ENCODE assay signal across 14 mouse cellular contexts in genomic region chr13:99642811-99643210, GRCm38 (mm10).
DNase-seq lines count a peak whose midpoint lies in the region; ATAC-seq lines count a peak whose summit lies in the region.
"Had no signal": no experiment of that assay in that cellular context is flagged by ENCODE, and none has a peak within 500 bp of the region (broad histone marks: within the 10 kb centered on the region; RNA-seq: fewer than 3 reads in every experiment).

No protein-coding gene starts in this region.

- no peak overlapping the region for H3K9ac ChIP-seq in forebrain, embryonic 12.5 days
- no peak overlapping the region for H3K9ac ChIP-seq in forebrain, embryonic 11.5 days (ENCODE audit: low read length)
- H3K9ac ChIP-seq in hindbrain, embryonic 16.5 days (ENCODE audit: low read depth, low read length): no peak overlapping the region
- H3K9ac ChIP-seq in embryonic facial prominence, embryonic 12.5 days: no peak overlapping the region
- H3K9ac ChIP-seq in midbrain, embryonic 12.5 days (replicated peaks): no peak overlapping the region; the same call in 1 of the 2 replicates
- H3K9ac ChIP-seq: embryonic facial prominence, embryonic 15.5 days; kidney, embryonic 15.5 days; liver, embryonic 12.5 days had no signal

- ATAC-seq in forebrain, embryonic 12.5 days (ENCODE audit: low FRiP score): no peak
- no peak for ATAC-seq in forebrain, embryonic 11.5 days (replicated peaks; ENCODE audit: low FRiP score)
- ATAC-seq in hindbrain, embryonic 16.5 days: no peak
- ATAC-seq in embryonic facial prominence, embryonic 12.5 days (ENCODE audit: insufficient number of reproducible peaks, insufficient read depth, low FRiP score, low TSS enrichment): no peak
- ATAC-seq in midbrain, embryonic 12.5 days (ENCODE audit: low FRiP score, low read depth): no peak
- ATAC-seq: inflammation-experienced regulatory T-cells, adult 6 months; liver, embryonic 12.5 days; lung, postnatal 0 days had no signal

- H3K9me3 ChIP-seq in forebrain, embryonic 12.5 days: no peaks in the 10 kb centered on the region
- no peaks in the 10 kb centered on the region for H3K9me3 ChIP-seq in forebrain, embryonic 11.5 days (ENCODE audit: control insufficient read depth, low read length)
- no peaks in the 10 kb centered on the region for H3K9me3 ChIP-seq in hindbrain, embryonic 10.5 days
- H3K9me3 ChIP-seq in hindbrain, embryonic 16.5 days (ENCODE audit: control insufficient read depth, low read length): no peaks in the 10 kb centered on the region
- H3K9me3 ChIP-seq in embryonic facial prominence, embryonic 12.5 days: no peaks in the 10 kb centered on the region
- no peaks in the 10 kb centered on the region for H3K9me3 ChIP-seq in midbrain, embryonic 12.5 days
- H3K9me3 ChIP-seq: embryonic facial prominence, embryonic 15.5 days; kidney, embryonic 15.5 days; liver, embryonic 12.5 days had no signal

- no peaks in the 10 kb centered on the region; the same call in 1 of the 2 replicates for H3K27me3 ChIP-seq in forebrain, embryonic 12.5 days
- no peaks in the 10 kb centered on the region for H3K27me3 ChIP-seq in forebrain, embryonic 11.5 days (ENCODE audit: control insufficient read depth, insufficient read depth, low read length)
- H3K27me3 ChIP-seq in hindbrain, embryonic 10.5 days (ENCODE audit: insufficient read depth, poor library complexity, severe bottlenecking): no peaks in the 10 kb centered on the region
- H3K27me3 ChIP-seq in hindbrain, embryonic 16.5 days (replicated peaks; ENCODE audit: control insufficient read depth, insufficient read depth, low read length): no peaks in the 10 kb centered on the region
- H3K27me3 ChIP-seq in embryonic facial prominence, embryonic 12.5 days: no peaks in the 10 kb centered on the region
- no peaks in the 10 kb centered on the region for H3K27me3 ChIP-seq in midbrain, embryonic 12.5 days
- H3K27me3 ChIP-seq: embryonic facial prominence, embryonic 15.5 days; kidney, embryonic 15.5 days; liver, embryonic 12.5 days had no signal

- no peaks in the 10 kb centered on the region for H3K36me3 ChIP-seq in forebrain, embryonic 12.5 days (replicated peaks)
- no peaks in the 10 kb centered on the region for H3K36me3 ChIP-seq in forebrain, embryonic 11.5 days (ENCODE audit: control insufficient read depth, insufficient read depth, low read length)
- no peaks in the 10 kb centered on the region for H3K36me3 ChIP-seq in hindbrain, embryonic 10.5 days
- H3K36me3 ChIP-seq in hindbrain, embryonic 16.5 days (ENCODE audit: control insufficient read depth, insufficient read depth, low read length): no peaks in the 10 kb centered on the region
- H3K36me3 ChIP-seq in embryonic facial prominence, embryonic 12.5 days: no peaks in the 10 kb centered on the region
- H3K36me3 ChIP-seq in midbrain, embryonic 12.5 days: no peaks in the 10 kb centered on the region
- H3K36me3 ChIP-seq: embryonic facial prominence, embryonic 15.5 days; kidney, embryonic 15.5 days; liver, embryonic 12.5 days had no signal

- 22% methylated on average over 5 of the region's 5 CpGs for WGBS in forebrain, embryonic 12.5 days
- WGBS in forebrain, embryonic 11.5 days: 30% methylated on average over 5 of the region's 5 CpGs
- 73% methylated on average over 5 of the region's 5 CpGs for WGBS in hindbrain, embryonic 10.5 days
- 45% methylated on average over 5 of the region's 5 CpGs for WGBS in hindbrain, embryonic 16.5 days
- 51% methylated on average over 5 of the region's 5 CpGs for WGBS in embryonic facial prominence, embryonic 12.5 days
- WGBS in midbrain, embryonic 12.5 days: 32% methylated on average over 5 of the region's 5 CpGs

- H3K4me3 ChIP-seq in forebrain, embryonic 12.5 days (replicated peaks): no peak overlapping the region
- H3K4me3 ChIP-seq in forebrain, embryonic 11.5 days (ENCODE audit: low read depth, low read length): no peak overlapping the region
- no peak overlapping the region for H3K4me3 ChIP-seq in hindbrain, embryonic 10.5 days
- no peak overlapping the region for H3K4me3 ChIP-seq in hindbrain, embryonic 16.5 days (ENCODE audit: low read length)
- H3K4me3 ChIP-seq in embryonic facial prominence, embryonic 12.5 days: no peak overlapping the region
- H3K4me3 ChIP-seq in midbrain, embryonic 12.5 days: no peak overlapping the region
- H3K4me3 ChIP-seq: embryonic facial prominence, embryonic 15.5 days; kidney, embryonic 15.5 days; liver, embryonic 12.5 days had no signal

- H3K4me1 ChIP-seq in forebrain, embryonic 12.5 days: peaks cover 30% of the 10 kb centered on the region
- H3K4me1 ChIP-seq in forebrain, embryonic 11.5 days (replicated peaks; ENCODE audit: control insufficient read depth, insufficient read depth, low read length): peaks cover 4% of the 10 kb centered on the region; the same call in 1 of the 2 replicates
- H3K4me1 ChIP-seq in hindbrain, embryonic 10.5 days (replicated peaks): peaks cover 24% of the 10 kb centered on the region
- H3K4me1 ChIP-seq in hindbrain, embryonic 16.5 days (ENCODE audit: control insufficient read depth, insufficient read depth, low read depth, low read length): peaks cover 16% of the 10 kb centered on the region
- H3K4me1 ChIP-seq in embryonic facial prominence, embryonic 12.5 days: peaks cover 18% of the 10 kb centered on the region
- peaks cover 25% of the 10 kb centered on the region for H3K4me1 ChIP-seq in midbrain, embryonic 12.5 days
- H3K4me1 ChIP-seq: kidney, embryonic 15.5 days; liver, embryonic 12.5 days had no signal

- 0 out of 2 replicates have a peak overlapping the region, but pooled peaks have one; percentile 42 for H3K27ac ChIP-seq in forebrain, embryonic 12.5 days
- H3K27ac ChIP-seq in forebrain, embryonic 11.5 days (ENCODE audit: low read depth, low read length): no peak overlapping the region
- H3K27ac ChIP-seq in hindbrain, embryonic 10.5 days: peak overlapping the region; percentile 64
- no peak overlapping the region for H3K27ac ChIP-seq in hindbrain, embryonic 16.5 days (ENCODE audit: low read depth, low read length)
- peak overlapping the region; percentile 48; the same call in 1 of the 2 replicates for H3K27ac ChIP-seq in embryonic facial prominence, embryonic 12.5 days
- peak overlapping the region; percentile 46; the same call in 1 of the 2 replicates for H3K27ac ChIP-seq in midbrain, embryonic 12.5 days (replicated peaks)
- H3K27ac ChIP-seq: kidney, embryonic 15.5 days; liver, embryonic 12.5 days had no signal

- no peak overlapping the region for H3K4me2 ChIP-seq in forebrain, embryonic 12.5 days
- no peak overlapping the region for H3K4me2 ChIP-seq in forebrain, embryonic 11.5 days (ENCODE audit: low read depth, low read length, severe bottlenecking)
- no peak overlapping the region for H3K4me2 ChIP-seq in hindbrain, embryonic 16.5 days (ENCODE audit: low read length)
- no peak overlapping the region for H3K4me2 ChIP-seq in embryonic facial prominence, embryonic 12.5 days (replicated peaks)
- no peak overlapping the region for H3K4me2 ChIP-seq in midbrain, embryonic 12.5 days (replicated peaks)
- H3K4me2 ChIP-seq: embryonic facial prominence, embryonic 15.5 days; kidney, embryonic 15.5 days; liver, embryonic 12.5 days had no signal

- DNase-seq in forebrain, embryonic 11.5 days (ENCODE audit: low spot score): no peak
- no peak for DNase-seq in hindbrain, embryonic 10.5 days (ENCODE audit: low spot score)
- DNase-seq in thymus, postnatal 0 days (ENCODE audit: low spot score): no peak
- no peak for DNase-seq in thymus, postnatal 10 days (ENCODE audit: low spot score in 2 of 2)
- DNase-seq: right cerebral cortex, postnatal 14 days had no signal

Comparison
In these comparisons a context has a peak if more than half of its experiments do, and no peak if none do; other contexts are left out.
1. H3K27ac ChIP-seq: peak in forebrain, embryonic 12.5 days (single experiment), hindbrain, embryonic 10.5 days (single experiment), embryonic facial prominence, embryonic 12.5 days (single experiment) and midbrain, embryonic 12.5 days (single experiment); none in forebrain, embryonic 11.5 days (single experiment) and hindbrain, embryonic 16.5 days (single experiment).